Mouse (Mus musculus) yolk sac, embryonic 10.5 days (tissue): ENCODE results near the gene Ascc1.

ENCODE experiments used
- DNase-seq: peaks from one replicate; pipeline ENCODE4 v3.0.0-alpha.2; 2017; ENCODE audit warnings: low spot score

The Ascc1 gene

DNA sequence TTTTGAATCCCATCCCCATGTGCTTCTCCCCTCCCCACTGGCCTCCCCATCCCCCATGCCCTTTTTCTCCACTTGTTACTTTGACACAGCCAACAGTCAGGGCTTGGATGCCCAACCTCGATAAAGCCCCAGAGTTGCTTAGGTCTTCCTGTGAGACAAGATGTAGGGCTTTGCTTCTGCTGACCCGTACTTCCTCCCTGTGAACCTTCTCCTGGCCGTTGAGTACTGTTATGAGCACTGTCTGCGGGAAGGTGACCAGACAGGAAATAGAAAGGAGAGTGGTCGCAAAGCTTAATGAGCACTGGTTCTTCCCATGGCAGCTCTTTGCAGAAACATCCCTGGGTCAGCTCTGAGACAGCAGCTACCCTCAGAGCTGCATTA, 78.0 kb downstream of the Ascc1 start:
- DNase-seq: no peak

DNA sequence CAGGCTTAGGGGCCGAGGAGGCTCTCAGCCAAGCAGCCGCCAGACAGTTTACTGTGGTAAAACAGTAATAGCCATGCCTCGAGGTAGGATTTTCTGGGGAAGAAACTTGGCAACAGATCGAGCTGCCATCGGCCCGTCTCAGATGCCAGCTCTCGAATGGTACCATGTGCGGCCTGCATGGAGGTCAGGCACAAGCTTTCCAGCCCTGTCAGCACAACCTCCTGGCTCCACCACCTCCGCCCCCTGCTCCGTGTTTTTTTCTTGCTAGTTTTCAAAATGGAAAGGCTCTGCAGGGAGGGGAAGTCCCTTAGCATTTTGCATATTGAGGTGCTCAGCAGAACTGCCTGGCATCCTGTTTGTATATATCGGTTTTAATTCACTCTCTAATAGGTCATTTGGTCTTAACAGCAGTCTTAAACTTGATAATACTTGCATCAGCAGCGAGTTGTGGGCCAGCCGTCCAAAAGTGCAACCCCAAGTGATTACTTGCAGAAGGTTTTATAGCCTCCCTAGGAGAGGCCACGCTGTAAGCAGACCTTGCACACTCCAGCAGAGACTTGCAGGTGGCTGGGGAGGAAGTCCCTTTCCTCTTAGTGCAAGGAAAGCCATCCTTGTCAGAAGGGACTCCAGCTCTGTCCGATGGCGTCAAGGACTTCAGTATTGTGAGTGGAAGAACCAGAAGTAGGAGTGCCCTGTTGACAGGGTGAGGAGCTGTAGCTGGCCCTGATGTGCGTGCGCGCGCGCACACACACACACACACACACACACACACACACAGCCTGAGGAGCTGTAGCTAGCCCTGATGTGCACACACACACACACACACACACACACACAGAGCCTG, 78.6 kb downstream of the Ascc1 start:
- DNase-seq: no peak

DNA sequence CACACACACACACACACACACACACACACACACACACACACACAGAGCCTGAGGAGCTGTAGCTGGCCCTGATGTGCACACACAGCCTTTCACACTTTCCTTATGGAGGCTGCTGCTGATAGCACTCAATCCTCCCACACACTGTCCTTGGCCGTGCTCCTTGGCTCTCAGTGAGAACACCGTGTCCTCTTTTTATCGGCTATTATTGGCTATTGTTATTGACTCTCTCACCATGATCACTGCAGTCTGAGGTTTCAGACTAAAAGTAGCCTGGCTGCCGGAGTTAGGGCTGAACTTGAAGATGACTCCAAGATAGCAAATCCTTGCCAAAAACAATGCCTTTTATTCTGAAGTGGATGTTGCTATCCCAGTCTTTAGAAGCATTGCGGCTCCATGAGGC, 79.3 kb downstream of the Ascc1 start:
- no peak for DNase-seq

DNA sequence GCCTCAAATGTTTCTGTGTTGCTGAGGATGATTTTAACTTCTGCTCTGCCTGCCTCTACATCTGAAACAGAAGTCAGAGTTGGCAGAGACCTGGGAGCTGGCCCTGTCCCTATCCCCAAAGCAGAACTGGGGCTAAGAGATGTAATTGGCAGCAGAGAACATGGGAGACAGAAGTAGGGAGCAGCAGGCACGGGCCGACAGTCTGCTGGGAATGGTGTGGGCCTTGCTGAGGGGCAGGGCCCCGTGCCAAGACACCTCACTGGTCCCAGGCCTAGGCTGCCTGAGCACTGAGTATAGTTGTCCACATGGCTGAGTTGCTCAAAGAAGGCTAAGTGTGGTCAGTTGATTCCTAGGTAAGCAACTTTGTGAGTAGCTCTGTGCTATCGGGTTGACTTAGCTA, 81.5 kb downstream of the Ascc1 start:
- no peak for DNase-seq

DNA sequence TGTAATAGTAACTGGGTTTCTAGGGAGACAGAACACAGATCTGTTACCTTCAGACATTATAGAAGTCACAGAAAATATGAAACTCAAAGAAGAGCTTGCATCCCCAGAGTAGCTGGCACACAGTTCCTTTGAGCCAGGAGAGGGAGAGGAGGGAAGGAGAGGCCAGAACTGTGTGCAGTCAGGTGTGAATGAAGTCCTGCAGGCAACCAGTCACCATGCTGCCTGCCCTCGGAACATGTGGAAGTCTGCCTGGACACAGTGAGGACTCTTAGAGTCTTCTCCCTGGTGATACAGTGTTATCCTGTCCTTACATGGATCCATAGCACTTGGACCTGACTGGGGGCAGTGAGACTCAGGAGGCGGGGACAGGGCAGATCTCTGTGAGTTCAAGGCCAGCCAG, 89.7 kb downstream of the Ascc1 start:
- DNase-seq: no peak

DNA sequence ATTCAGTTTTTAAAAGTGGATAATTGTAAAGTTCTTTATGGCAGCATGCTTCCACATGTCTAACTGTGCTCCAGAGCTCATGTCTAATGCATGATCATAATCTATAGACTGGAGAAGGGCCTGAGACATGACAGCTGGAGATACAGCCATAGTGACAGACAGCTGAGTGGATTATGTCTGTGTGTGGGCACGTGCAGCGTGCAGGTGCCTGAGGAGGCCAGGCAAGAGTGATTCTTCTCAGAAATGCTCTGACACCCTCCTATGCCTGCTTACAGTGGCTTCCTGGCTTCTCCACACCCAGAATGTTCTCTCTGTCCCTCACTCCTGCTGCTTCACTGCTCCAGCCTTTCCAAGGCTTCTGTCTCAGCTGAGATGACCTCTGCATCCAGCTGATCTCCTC, 91.1 kb downstream of the Ascc1 start:
- DNase-seq: no peak

DNA sequence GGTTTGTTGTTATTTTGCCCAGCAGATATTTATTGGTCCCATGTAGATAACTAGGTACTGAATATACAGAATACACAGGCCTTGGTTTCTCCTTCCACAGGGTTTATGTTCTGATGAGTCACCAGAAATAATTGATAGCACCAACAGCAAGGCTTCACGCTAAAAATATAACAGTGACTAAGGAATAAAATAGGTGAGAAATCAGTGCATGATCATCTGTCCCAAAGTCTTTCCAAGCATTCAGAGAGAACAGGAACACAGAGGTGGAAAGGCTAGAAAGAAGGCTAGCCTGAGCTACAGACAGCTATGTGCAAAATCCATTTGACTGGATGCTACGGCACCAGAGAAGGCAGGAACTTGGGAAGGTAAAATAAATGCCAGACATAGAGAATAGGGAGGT, 93.0 kb downstream of the Ascc1 start:
- DNase-seq: no peak

DNA sequence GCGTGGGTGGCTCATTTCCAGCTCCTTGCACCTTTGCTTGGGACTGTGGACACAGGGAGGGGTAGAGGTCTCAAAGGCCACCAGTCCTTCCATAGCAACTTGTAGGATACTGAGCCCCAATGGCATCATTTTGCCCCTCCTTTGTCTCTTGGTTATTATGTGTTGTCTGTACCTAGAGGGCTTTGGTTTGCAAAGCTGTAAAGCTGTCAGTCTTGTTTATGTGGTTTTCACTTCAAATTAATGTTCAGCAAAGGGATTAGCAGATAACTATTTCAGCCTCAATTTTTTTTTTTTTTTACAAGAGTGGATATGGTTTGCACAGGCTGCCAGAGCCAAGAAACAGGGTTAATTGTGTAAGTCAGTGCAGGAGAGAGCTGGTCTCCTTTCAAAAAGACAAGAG, 93.7 kb downstream of the Ascc1 start:
- no peak for DNase-seq

DNA sequence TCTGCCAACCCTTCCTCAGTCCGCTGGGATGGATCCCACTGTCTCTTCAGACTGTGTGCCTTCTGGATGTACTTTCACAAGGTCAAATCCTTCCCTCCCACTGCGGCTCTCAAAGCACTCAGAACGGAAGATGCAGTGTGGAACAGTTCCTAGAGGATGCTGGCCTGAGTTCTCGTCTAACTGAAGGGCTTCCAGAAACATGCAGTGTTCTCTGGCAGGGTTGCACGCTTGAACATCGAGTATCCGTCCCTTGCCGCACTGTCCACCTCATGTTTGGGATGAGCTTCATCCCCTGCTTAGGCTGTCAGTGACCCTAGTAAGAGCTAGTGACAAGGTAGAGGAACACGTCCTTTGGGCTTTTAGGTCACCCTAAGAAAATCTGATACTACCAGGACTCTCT, 94.5 kb downstream of the Ascc1 start:
- no peak for DNase-seq

DNA sequence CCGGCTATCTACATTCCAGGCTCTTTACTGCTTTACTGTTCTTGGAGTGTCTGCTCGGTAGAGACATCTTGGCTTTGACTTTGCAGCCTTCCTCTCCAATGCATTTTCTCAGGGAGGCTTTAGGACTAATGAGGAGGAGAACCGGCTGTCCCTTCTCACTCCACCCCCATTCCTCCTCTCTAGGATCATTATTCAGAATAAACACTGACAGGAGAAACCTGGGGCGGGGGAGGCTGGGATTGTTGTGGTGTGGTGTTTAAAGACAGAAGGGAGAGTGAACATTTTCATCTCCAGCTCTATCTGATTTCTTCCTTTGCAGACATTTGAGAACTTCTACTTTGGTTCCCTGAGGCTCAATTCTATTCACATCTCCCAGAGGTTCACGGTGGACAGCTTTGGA, 95.2 kb downstream of the Ascc1 start:
- no peak for DNase-seq

DNA sequence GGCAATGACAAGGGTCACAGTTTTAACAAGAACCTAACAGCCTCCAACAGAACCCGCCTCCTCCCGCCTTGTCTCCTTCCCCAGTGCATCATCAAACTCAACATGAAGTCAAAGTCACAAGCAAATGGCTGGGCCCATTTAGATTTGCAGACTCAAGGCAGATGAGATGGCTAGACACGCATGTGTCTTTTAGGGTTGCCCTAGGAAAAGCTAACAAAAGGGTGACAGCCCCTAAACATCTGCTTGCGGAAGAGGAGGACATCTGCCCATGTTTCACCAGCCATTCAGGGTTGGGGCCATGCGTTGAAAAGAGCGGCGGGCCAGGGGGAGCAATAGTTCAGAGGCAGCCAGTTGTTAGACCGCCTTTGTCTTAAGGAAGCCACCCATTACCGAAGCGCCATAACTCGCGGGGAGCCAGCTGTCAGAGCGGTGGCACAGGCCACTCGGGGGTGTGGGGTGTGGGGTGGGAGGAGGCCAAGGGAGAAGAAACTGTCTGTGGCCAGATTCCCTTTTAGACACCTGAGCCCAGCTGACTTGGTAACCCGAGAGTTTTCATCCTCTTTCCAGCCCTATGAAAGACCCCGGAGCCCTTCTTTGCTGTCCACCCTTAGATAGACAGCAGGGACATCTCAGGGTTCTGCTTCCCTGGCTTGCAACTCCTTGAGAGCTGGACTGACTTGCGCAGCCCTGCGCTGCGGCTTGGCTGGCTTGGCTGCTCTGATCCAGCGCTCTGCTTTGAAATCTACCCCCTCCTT, 103.0 kb downstream of the Ascc1 start:
- no peak for DNase-seq

DNA sequence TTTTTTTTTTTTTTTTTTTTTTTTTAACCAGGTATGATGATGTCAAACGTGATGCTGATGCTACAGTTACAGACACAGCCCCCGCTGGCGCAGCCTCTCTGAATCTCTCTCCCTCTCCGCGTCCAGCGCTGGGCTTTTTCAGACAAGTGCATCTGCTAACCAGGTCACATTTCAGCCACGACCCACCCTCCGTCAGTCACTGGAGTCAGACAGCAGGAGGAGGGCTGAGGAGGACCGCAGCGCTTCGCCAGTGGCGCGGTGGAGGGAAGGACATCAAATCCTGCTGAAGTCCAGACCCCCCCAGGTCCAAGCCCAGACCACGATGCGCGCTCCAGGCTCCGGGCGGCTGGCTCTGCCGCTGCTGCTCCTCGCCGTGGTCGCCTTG, 103.5 kb downstream of the Ascc1 start, which contains the start of gene Spock2:
TSS of gene Spock2 (plus strand) at position 74 of the 385 bp plus-strand sequence.
- DNase-seq: peak; percentile 17

DNA sequence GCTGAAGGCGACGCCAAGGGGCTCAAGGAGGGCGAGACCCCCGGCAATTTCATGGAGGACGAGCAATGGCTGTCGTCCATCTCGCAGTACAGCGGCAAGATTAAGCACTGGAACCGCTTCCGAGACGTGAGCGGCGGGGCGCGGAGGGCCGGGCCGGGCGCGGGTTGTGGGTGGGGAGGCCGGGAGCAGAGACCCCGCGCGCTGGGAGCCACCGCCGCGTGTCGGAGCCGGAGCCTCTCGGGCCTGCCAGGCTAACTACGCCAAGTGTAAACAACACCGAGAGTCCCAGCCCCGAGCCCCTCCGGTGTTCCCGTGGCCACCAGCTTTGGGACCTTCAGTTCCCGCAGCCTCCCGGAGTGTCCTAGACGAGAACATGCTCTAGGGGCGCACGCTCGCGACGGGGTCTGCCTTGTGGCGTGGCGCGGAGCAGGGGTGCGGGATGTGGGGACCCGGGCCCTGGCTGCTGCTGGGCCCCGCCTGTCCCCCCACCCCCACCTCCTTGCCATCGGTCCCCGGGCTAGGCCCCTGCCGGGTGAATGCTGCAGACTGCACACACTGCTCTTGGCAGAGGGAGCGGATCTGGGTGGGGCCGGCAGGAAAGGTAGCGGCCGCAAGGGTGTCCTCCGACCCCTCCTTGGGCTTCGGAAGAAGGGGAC, 104.1 kb downstream of the Ascc1 start:
- no peak for DNase-seq

DNA sequence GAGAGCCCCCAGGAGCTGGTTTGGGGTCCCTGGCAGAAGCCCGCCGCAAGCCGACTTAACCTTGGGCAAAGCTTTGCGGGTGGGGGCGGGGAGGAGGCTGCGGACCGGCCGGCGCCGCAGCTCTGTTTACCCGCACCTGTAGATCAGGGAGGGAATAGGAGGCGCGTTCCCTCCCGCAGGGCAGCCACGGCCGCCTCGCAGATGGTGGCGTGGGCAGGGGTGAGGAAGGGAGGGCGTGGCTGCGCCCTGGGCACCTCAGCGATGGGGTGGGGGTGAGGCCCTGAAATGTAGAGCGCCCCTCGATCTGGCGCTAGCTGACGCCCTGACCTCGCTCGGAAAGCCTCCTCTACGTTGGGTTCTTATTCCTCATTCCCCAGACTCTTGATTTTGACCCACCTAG, 104.8 kb downstream of the Ascc1 start:
- DNase-seq: no peak

DNA sequence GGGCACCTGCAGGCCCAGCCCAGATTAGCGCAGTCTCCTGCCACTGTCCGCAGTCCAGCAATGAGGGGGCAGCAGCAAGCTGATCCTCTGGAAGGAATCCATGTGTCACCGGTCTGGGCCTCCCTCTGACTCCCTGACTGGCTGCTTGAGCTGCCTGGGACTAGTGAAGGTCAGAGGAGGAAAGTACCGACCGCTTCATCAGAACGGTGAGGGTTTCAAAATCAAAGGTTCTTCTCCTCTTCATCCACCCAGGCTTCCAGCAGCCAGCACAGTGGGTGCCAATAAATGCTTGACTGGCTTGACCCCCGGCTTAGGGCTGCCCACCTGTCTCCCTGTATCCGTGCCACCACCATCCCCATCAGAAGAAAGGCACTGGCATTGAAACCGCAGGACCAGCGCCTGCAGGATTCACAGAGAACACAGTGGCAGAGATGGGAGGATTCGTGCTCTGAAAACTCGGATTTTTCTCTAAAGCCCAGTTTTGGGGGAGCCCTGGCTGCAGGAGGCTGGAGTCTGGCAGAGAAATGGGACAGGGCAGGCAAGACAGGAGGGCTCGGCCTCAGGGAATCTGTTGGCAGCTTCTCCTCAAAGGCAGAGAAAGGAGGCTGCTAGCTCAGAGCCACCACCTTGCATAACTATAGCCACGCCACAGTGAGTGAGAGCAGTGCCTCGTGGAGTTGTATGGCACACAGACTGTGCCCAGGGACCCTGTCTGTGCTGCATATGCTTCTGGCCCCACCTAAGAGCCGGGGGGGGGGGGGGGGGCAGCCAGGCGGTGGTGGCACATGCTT, 105.9 kb downstream of the Ascc1 start:
- DNase-seq: no peak

DNA sequence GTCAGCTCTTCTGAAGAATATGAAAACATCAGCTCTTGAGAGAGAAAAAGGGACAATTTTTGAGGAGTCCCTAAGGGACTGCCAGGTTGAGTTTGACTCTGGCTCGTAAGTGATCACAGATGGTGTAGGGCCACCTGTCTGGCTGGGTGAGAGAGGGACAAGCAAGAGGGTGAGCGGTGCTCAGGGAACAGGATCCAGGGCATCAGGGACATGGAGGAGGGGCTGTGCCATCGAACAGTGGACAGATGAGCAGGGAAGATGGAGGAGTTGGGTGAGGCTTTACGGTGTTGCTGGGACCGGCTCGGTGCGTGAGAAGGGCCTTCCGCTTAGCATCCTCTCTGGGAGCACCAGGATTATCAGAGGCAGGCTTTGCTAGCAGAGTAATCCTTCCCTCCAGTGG, 106.7 kb downstream of the Ascc1 start:
- DNase-seq: no peak

DNA sequence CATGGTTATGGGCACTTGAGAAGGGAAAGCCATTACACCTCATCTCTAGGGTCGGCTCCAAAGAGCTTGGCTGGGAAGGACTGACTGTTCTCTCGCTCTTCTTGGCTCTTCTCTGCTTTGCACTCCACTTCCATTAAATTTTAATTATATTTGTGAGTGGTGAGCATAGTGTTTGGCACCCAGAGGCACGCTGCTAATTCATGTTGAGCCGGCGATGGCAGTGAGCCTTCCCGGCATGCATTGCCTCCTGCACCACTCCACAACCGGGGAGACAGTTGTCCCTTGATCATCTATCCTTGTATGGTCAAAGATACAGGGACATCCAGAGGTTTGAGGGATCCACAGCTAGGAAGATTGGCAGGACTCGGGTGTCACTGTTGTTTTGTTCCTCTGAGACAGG, 107.4 kb downstream of the Ascc1 start:
- no peak for DNase-seq

DNA sequence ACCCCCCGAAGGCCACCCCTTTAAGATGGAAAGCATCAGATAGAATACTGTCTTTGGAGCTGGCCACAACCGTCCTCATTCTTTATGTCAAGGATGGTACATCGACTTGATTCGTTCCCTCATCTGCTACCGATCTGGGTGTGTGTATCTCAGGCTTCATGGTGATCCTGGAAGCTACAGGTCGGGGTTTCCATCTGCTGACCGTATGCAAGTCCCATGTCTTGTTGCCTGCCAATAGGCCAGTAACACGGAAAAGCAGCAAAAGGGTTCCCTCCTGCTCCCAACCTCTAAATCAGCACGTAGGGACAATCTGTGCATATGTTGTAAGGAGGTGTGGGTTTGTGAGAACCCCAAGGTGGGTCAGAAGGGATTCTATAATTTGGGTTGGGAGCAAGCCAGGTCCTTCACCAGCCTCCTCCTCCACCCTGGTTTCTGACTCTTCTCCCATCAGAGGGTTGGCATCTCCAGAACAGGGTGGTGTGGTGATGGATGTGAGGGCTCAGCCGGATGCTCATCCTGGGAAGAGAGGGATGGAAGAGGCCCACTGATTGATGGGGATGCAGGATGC, 108.4 kb downstream of the Ascc1 start:
- no peak for DNase-seq

DNA sequence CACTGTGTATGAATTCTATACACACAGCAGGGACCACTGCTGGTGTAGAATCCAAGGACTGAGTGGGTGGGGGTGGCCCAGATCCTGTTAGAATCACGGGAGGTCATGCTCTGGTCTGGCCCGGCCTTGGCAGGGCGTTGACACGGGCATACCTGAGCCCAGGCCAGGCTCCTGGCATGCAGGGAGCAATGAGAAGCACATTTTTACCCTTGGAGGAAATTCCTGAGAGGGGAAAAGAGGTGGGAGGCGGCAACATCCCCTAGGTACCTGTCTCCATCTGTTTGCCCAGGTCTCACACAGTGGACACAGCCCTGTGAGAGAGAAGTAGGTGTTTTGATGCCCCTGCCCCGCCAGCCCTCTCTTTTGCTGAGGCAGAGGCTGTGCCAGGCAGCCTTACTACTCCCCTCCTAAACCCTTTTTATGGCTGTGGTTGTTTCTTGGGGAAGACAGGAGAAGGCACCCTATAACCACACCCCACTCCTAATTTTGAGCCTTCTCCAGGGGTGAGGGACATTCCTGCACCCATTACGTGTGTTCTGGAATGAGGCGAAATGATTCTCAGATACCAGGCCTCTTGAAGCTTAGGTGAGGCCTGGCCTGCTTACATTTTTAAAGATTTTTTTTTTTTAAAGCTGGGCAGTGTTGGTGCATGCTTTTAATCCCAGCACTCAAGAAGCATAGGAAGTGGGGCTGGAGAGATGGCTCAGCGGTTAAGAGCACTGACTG, 111.5 kb downstream of the Ascc1 start:
- DNase-seq: no peak

DNA sequence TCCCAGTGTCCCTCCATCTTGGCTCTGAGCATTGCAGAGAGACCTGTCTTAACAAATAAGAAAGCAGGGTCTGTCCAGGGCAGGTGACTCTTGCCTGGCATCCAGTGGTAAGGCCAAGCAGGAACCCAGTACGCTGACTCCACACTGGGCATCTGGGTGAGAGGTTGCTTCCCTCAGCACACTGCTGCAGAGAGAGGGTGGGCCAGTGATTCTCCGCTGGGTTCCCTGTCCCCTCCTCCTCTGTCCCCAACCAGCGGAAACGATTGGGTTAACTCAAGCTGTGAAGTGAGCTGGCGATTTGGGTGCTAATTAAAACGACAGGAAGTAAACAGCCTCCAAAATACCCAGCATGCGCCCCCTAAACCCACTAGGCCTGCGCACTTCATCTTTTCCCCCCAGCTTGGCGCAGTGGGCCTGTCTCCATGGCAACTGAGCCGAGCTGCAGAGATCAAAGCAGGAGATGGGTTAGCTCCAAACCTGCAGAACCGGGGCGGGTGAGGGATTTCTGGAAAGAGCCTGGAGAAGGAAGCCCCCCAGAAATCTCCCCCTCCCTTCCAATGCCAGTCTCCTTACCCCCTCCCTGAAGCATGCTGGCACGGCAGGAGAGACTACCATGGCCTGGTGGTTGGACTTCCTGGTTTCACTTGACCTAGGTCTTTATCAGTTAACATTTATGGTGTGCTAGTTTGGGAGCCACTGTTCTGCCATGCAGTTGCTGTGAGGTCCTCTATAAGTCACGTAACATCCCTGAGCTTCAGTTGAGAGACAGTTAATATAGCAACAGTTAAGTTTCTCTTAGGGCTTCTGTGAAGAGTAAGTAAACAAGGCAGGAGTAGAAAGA, 113.0 kb downstream of the Ascc1 start:
- DNase-seq: no peak
